Mouse (Mus musculus) ES-Bruce4 (cell line): ENCODE measurements around the gene Cenpo.
"Not testable (repeated sequence)": the region's sequence is repeated elsewhere in the genome, so short reads cannot be mapped to it uniquely, and the experiment has no call there.

ENCODE experiments used
- CTCF ChIP-seq: IDR thresholded peaks from one replicate; pipeline ENCODE4 v1.8.1; 2011; ENCODE audit warnings: low read depth, low read length
- POLR2A ChIP-seq: IDR thresholded peaks from one replicate; pipeline ENCODE4 v1.8.1; 2011; ENCODE audit warnings: low read length; ENCODE audit not compliant: insufficient read depth

DNA sequence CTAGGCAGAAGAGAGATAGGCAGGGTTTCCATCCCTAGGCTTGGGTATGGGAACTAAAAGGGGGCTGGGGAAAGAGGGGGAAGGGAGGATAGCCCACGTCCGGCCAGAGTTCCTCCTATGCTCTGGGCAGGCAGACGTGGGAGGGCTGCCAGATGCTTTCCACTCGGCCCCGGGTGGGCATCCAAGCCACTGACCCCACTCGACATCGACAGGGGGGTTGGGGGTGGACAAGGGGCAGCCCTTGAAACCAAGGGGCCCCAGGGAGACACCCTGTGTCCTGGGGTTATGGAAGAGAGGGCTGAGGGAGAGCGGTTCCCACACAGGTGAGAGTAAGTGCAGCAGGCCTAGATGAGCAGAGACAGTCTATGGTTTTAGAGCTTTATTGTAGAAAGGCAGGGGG is 6.2 kb upstream of the Cenpo start:
- not testable (repeated sequence) for TF ChIP-seq CTCF, POLR2A
